In the genomic region with DNA sequence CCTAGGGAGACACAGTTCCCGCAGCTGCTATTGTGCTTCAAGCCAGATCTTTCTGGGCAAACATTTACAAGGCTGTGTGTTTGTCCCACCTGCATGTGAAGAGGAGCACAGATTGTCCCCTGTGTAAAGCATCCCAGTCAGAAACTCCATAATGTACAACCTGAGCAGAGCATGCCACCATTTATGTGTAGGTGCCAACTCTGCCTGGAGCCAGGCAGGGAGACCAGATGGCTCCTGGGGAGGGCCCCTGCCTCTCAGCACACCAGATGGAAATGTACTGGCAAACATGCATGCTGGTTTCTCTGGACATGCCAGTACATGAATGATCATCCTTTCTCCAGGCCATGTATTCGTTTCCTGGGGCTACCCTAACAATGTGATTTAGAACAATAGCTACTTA, we compare ENCODE assay signal across 18 mouse cellular contexts.
DNase-seq lines count a peak whose midpoint lies in the region; ATAC-seq lines count a peak whose summit lies in the region.
"Had no signal": no experiment of that assay in that cellular context is flagged by ENCODE, and none has a peak within 500 bp of the region (broad histone marks: within the 10 kb centered on the region; RNA-seq: fewer than 3 reads in every experiment).

No protein-coding gene starts in this region.

- WGBS in forebrain, embryonic 14.5 days, result 55% methylated on average over 2 of the region's 2 CpGs
- WGBS in forebrain, embryonic 13.5 days, result 67% methylated on average over 2 of the region's 2 CpGs
- 80% methylated on average over 2 of the region's 2 CpGs for WGBS in limb, embryonic 10.5 days

- H3K27ac ChIP-seq in forebrain, embryonic 14.5 days (ENCODE audit: low read depth, low read length), result no peak overlapping the region
- H3K27ac ChIP-seq in forebrain, embryonic 13.5 days, result no peak overlapping the region
- no peak overlapping the region for H3K27ac ChIP-seq in limb, embryonic 10.5 days
- H3K27ac ChIP-seq: liver, embryonic 12.5 days; lung, embryonic 15.5 days had no signal

- no peak overlapping the region for H3K4me3 ChIP-seq in forebrain, embryonic 14.5 days (ENCODE audit: low read depth, low read length)
- no peak overlapping the region for H3K4me3 ChIP-seq in forebrain, embryonic 13.5 days
- no peak overlapping the region for H3K4me3 ChIP-seq in limb, embryonic 10.5 days
- H3K4me3 ChIP-seq: heart, embryonic 12.5 days; liver, embryonic 12.5 days; lung, embryonic 15.5 days; megakaryocyte, embryonic 14.5 days had no signal

- no peaks in the 10 kb centered on the region for H3K27me3 ChIP-seq in forebrain, embryonic 14.5 days (replicated peaks; ENCODE audit: control insufficient read depth, insufficient read depth, low read length)
- H3K27me3 ChIP-seq in forebrain, embryonic 13.5 days, result no peaks in the 10 kb centered on the region
- H3K27me3 ChIP-seq in limb, embryonic 10.5 days (ENCODE audit: low read depth, poor library complexity, severe bottlenecking), result no peaks in the 10 kb centered on the region
- H3K27me3 ChIP-seq: heart, embryonic 12.5 days; liver, embryonic 12.5 days; lung, embryonic 15.5 days had no signal

- no peaks in the 10 kb centered on the region for H3K9me3 ChIP-seq in forebrain, embryonic 14.5 days (replicated peaks; ENCODE audit: control insufficient read depth, low read length)
- no peaks in the 10 kb centered on the region for H3K9me3 ChIP-seq in forebrain, embryonic 13.5 days (replicated peaks)
- H3K9me3 ChIP-seq in limb, embryonic 10.5 days (replicated peaks), result no peaks in the 10 kb centered on the region
- H3K9me3 ChIP-seq: heart, embryonic 12.5 days; liver, embryonic 12.5 days; lung, embryonic 15.5 days; megakaryocyte, embryonic 14.5 days had no signal

- peak; percentile 57; the same call in 1 of the 2 replicates for ATAC-seq in forebrain, embryonic 14.5 days
- no peak; the same call in 1 of the 2 replicates for ATAC-seq in forebrain, embryonic 13.5 days
- ATAC-seq: liver, embryonic 12.5 days; midbrain, embryonic 16.5 days; Patski had no signal

- DNase-seq in forebrain, embryonic 14.5 days (ENCODE audit: low spot score), result peak; percentile 31
- peak; percentile 3 to 18 for DNase-seq in right cerebral cortex, adult 2 months (ENCODE audit: low spot score in 2 of 2)
- no peak for DNase-seq in right cerebral cortex, postnatal 4 days
- peak; percentile 25 to 58 for DNase-seq in layer of hippocampus, adult 8-10 months (ENCODE audit: low spot score in 2 of 2)
- no peak for DNase-seq in adrenal gland, postnatal 4 days (ENCODE audit: low spot score in 2 of 2)
- no peak for DNase-seq in adrenal gland, postnatal 10 days
- DNase-seq in limb, embryonic 10.5 days (ENCODE audit: low spot score), result no peak
- DNase-seq: heart, postnatal 36 days; kidney, adult 2 months; kidney, postnatal 4 days; thymus, postnatal 25 days had no signal

- H3K4me2 ChIP-seq in forebrain, embryonic 14.5 days (ENCODE audit: low read length), result no peak overlapping the region
- H3K4me2 ChIP-seq in forebrain, embryonic 13.5 days, result no peak overlapping the region
- H3K4me2 ChIP-seq: heart, embryonic 12.5 days; liver, embryonic 12.5 days; lung, embryonic 15.5 days had no signal

- no peaks in the 10 kb centered on the region for H3K4me1 ChIP-seq in forebrain, embryonic 14.5 days (ENCODE audit: control insufficient read depth, insufficient read depth, low read length)
- H3K4me1 ChIP-seq in forebrain, embryonic 13.5 days, result no peaks in the 10 kb centered on the region
- H3K4me1 ChIP-seq in limb, embryonic 10.5 days, result no peaks in the 10 kb centered on the region
- H3K4me1 ChIP-seq: heart, embryonic 12.5 days; liver, embryonic 12.5 days; lung, embryonic 15.5 days; megakaryocyte, embryonic 14.5 days had no signal

- H3K36me3 ChIP-seq in forebrain, embryonic 14.5 days (ENCODE audit: control insufficient read depth, insufficient read depth, low read length), result no peaks in the 10 kb centered on the region
- H3K36me3 ChIP-seq in forebrain, embryonic 13.5 days (ENCODE audit: poor library complexity, severe bottlenecking), result no peaks in the 10 kb centered on the region
- H3K36me3 ChIP-seq in limb, embryonic 10.5 days, result no peaks in the 10 kb centered on the region
- H3K36me3 ChIP-seq: heart, embryonic 12.5 days; liver, embryonic 12.5 days; lung, embryonic 15.5 days had no signal

- no peak overlapping the region for H3K9ac ChIP-seq in forebrain, embryonic 14.5 days (ENCODE audit: low read length)
- no peak overlapping the region for H3K9ac ChIP-seq in forebrain, embryonic 13.5 days
- H3K9ac ChIP-seq: heart, embryonic 12.5 days; liver, embryonic 12.5 days; lung, embryonic 15.5 days had no signal

Comparison
In these comparisons a context has a peak if more than half of its experiments do, and no peak if none do; other contexts are left out.
1. DNase-seq: peak in forebrain, embryonic 14.5 days (single experiment), right cerebral cortex, adult 2 months (2 of 2) and layer of hippocampus, adult 8-10 months (2 of 2); none in right cerebral cortex, postnatal 4 days (single experiment), adrenal gland, postnatal 4 days (0 of 2), adrenal gland, postnatal 10 days (single experiment) and limb, embryonic 10.5 days (single experiment).